Mouse (Mus musculus): Measurements from ENCODE around the gene Ak4. TPM values are rescaled to one million over a fixed set of nuclear protein-coding genes. Genes with fewer than 3 reads are reported as not detected.
"Not testable (repeated sequence)": the region's sequence is repeated elsewhere in the genome, so short reads cannot be mapped to it uniquely, and the experiment has no call there.

Ak4 gene
- polyA plus RNA-seq, 1 experiment: 0.32 TPM

- 90% methylated on average over 4 of the region's 4 CpGs for WGBS
- Histone ChIP-seq H3K4me1 (ENCODE audit: control insufficient read depth, insufficient read depth, insufficient read length) (no peaks in the 10 kb centered on the region), H3K27ac (ENCODE audit: insufficient read depth, low read length) (no peak overlapping the region), H3K27me3 (ENCODE audit: control insufficient read depth, insufficient read depth, low read length) (no peaks in the 10 kb centered on the region), H3K4me3 (ENCODE audit: extremely low read depth, insufficient read depth, insufficient read length) (no peak overlapping the region), H3K36me3 (ENCODE audit: control insufficient read depth, insufficient read depth, low read length) (no peaks in the 10 kb centered on the region)
- no peak for TF ChIP-seq CTCF (IDR thresholded peaks at IDR 0.05; ENCODE audit: extremely low read depth, insufficient read depth, insufficient read length, insufficient replicate concordance)
- no peak for TF ChIP-seq POLR2A (IDR thresholded peaks at IDR 0.05; ENCODE audit: low read depth, low read length)
- no peak for DNase-seq (ENCODE audit: low read depth in 1 of 2, low spot score in 2 of 2)
Observed at GRCm38 (mm10) chr4:101445660-101446059, 26.6 kb downstream of the Ak4 start.

- H3K4me1 ChIP-seq (ENCODE audit: control insufficient read depth, insufficient read depth, insufficient read length); H3K27ac ChIP-seq (ENCODE audit: insufficient read depth, low read length); DNase-seq (ENCODE audit: low read depth in 1 of 2, low spot score in 2 of 2); H3K4me3 ChIP-seq (ENCODE audit: extremely low read depth, insufficient read depth, insufficient read length); H3K36me3 ChIP-seq (ENCODE audit: control insufficient read depth, insufficient read depth, low read length); H3K27me3 ChIP-seq (ENCODE audit: control insufficient read depth, insufficient read depth, low read length): not testable (repeated sequence)
- WGBS: 92% methylated on average over 9 of the region's 9 CpGs
Observed at GRCm38 (mm10) chr4:101446606-101447005, 27.5 kb downstream of the Ak4 start.

- H3K4me1 ChIP-seq (ENCODE audit: control insufficient read depth, insufficient read depth, insufficient read length): no peaks in the 10 kb centered on the region
- H3K27ac ChIP-seq (ENCODE audit: insufficient read depth, low read length): no peak overlapping the region
- H3K27me3 ChIP-seq (ENCODE audit: control insufficient read depth, insufficient read depth, low read length): no peaks in the 10 kb centered on the region
- DNase-seq (ENCODE audit: low read depth in 1 of 2, low spot score in 2 of 2): no peak
- no peak overlapping the region for H3K4me3 ChIP-seq (ENCODE audit: extremely low read depth, insufficient read depth, insufficient read length)
- TF ChIP-seq CTCF (IDR thresholded peaks at IDR 0.05; ENCODE audit: extremely low read depth, insufficient read depth, insufficient read length, insufficient replicate concordance): no peak
- TF ChIP-seq POLR2A (IDR thresholded peaks at IDR 0.05; ENCODE audit: low read depth, low read length): no peak
- no peaks in the 10 kb centered on the region for H3K36me3 ChIP-seq (ENCODE audit: control insufficient read depth, insufficient read depth, low read length)
- WGBS: 92% methylated on average over 8 of the region's 8 CpGs
Observed at GRCm38 (mm10) chr4:101448701-101449100, 29.6 kb downstream of the Ak4 start.

GRCm38 (mm10) chr4:101449344-101449743 is 30.3 kb downstream of the Ak4 start:
- TF ChIP-seq CTCF (IDR thresholded peaks at IDR 0.05; ENCODE audit: extremely low read depth, insufficient read depth, insufficient read length, insufficient replicate concordance): no peak
- no peak for TF ChIP-seq POLR2A (IDR thresholded peaks at IDR 0.05; ENCODE audit: low read depth, low read length)
- no peak for DNase-seq (ENCODE audit: low read depth in 1 of 2, low spot score in 2 of 2)
- H3K27ac ChIP-seq (ENCODE audit: insufficient read depth, low read length): no peak overlapping the region
- no peaks in the 10 kb centered on the region for H3K4me1 ChIP-seq (ENCODE audit: control insufficient read depth, insufficient read depth, insufficient read length)
- WGBS: 90% methylated on average over 7 of the region's 7 CpGs
- H3K4me3 ChIP-seq (ENCODE audit: extremely low read depth, insufficient read depth, insufficient read length): no peak overlapping the region
- H3K27me3 ChIP-seq (ENCODE audit: control insufficient read depth, insufficient read depth, low read length): no peaks in the 10 kb centered on the region
- no peaks in the 10 kb centered on the region for H3K36me3 ChIP-seq (ENCODE audit: control insufficient read depth, insufficient read depth, low read length)

GRCm38 (mm10) chr4:101450150-101450780 is 31.2 kb downstream of the Ak4 start:
- WGBS: 93% methylated on average over 20 of the region's 20 CpGs
- Histone ChIP-seq H3K27me3 (ENCODE audit: control insufficient read depth, insufficient read depth, low read length) (no peaks in the 10 kb centered on the region), H3K36me3 (ENCODE audit: control insufficient read depth, insufficient read depth, low read length) (no peaks in the 10 kb centered on the region), H3K27ac (ENCODE audit: insufficient read depth, low read length) (no peak overlapping the region), H3K4me3 (ENCODE audit: extremely low read depth, insufficient read depth, insufficient read length) (no peak overlapping the region), H3K4me1 (ENCODE audit: control insufficient read depth, insufficient read depth, insufficient read length) (no peaks in the 10 kb centered on the region)
- DNase-seq (ENCODE audit: low read depth in 1 of 2, low spot score in 2 of 2): no peak
- TF ChIP-seq POLR2A (IDR thresholded peaks at IDR 0.05; ENCODE audit: low read depth, low read length): no peak
- TF ChIP-seq CTCF (IDR thresholded peaks at IDR 0.05; ENCODE audit: extremely low read depth, insufficient read depth, insufficient read length, insufficient replicate concordance): no peak

GRCm38 (mm10) chr4:101451089-101451488 is 32.0 kb downstream of the Ak4 start:
- no peaks in the 10 kb centered on the region for H3K4me1 ChIP-seq (ENCODE audit: control insufficient read depth, insufficient read depth, insufficient read length)
- WGBS: 81% methylated on average over 4 of the region's 4 CpGs
- H3K36me3 ChIP-seq (ENCODE audit: control insufficient read depth, insufficient read depth, low read length): no peaks in the 10 kb centered on the region
- no peaks in the 10 kb centered on the region for H3K27me3 ChIP-seq (ENCODE audit: control insufficient read depth, insufficient read depth, low read length)
- no peak overlapping the region for H3K27ac ChIP-seq (ENCODE audit: insufficient read depth, low read length)
- no peak overlapping the region for H3K4me3 ChIP-seq (ENCODE audit: extremely low read depth, insufficient read depth, insufficient read length)
- TF ChIP-seq POLR2A (IDR thresholded peaks at IDR 0.05; ENCODE audit: low read depth, low read length): no peak
- no peak for TF ChIP-seq CTCF (IDR thresholded peaks at IDR 0.05; ENCODE audit: extremely low read depth, insufficient read depth, insufficient read length, insufficient replicate concordance)
- no peak for DNase-seq (ENCODE audit: low read depth in 1 of 2, low spot score in 2 of 2)

GRCm38 (mm10) chr4:101452829-101453228 is 33.8 kb downstream of the Ak4 start:
- no peak overlapping the region for H3K27ac ChIP-seq (ENCODE audit: insufficient read depth, low read length)
- no peak for TF ChIP-seq CTCF (IDR thresholded peaks at IDR 0.05; ENCODE audit: extremely low read depth, insufficient read depth, insufficient read length, insufficient replicate concordance)
- no peaks in the 10 kb centered on the region for H3K27me3 ChIP-seq (ENCODE audit: control insufficient read depth, insufficient read depth, low read length)
- 91% methylated on average over 9 of the region's 9 CpGs for WGBS
- H3K4me1 ChIP-seq (ENCODE audit: control insufficient read depth, insufficient read depth, insufficient read length): no peaks in the 10 kb centered on the region
- DNase-seq (ENCODE audit: low read depth in 1 of 2, low spot score in 2 of 2): no peak
- H3K36me3 ChIP-seq (ENCODE audit: control insufficient read depth, insufficient read depth, low read length): no peaks in the 10 kb centered on the region
- H3K4me3 ChIP-seq (ENCODE audit: extremely low read depth, insufficient read depth, insufficient read length): no peak overlapping the region

Data from spleen, adult 2 months (tissue).